Mouse (Mus musculus): Measurements from ENCODE around the gene Acot7.

- TF ChIP-seq POLR2A (IDR thresholded peaks at IDR 0.05; ENCODE audit: low read depth, low read length) (no peak), CTCF (IDR thresholded peaks at IDR 0.05; ENCODE audit: extremely low read depth, insufficient read depth, insufficient read length, insufficient replicate concordance) (no peak)
Observed at GRCm38 (mm10) chr4:152247195-152247594, 69.3 kb downstream of the Acot7 start.
